Mouse (Mus musculus) megakaryocyte-erythroid progenitor cell, adult 5-6 weeks (primary cell): ENCODE results near the gene Elfn2. TPM values are rescaled to one million over a fixed set of nuclear protein-coding genes. Genes with fewer than 3 reads are reported as not detected.

Experiments
- ATAC-seq: replicated peaks from 2 replicates; pipeline ENCODE4 v1.8.0; 2016; ENCODE audit warnings: mild to moderate bottlenecking, inconsistent platforms; ENCODE audit not compliant: severe bottlenecking, poor library complexity, low FRiP score, low TSS enrichment
- total RNA-seq, 2 experiments: library from RNA; stranded (forward) in 1 of 2; stranded (reverse) in 1 of 2; fragments of 200-1000, 215-1000 nt in 1 of 2; fragments of >200 nt in 1 of 2; fragmentation: Nextera tagmentation in 1 of 2; gene quantifications; 2 replicates each; pipeline ENCODE4 v1.2.3; 2014 to 2017

The Elfn2 gene
- total RNA-seq, 2 experiments from 2014 or later: not detected

GRCm38 (mm10) chr15:78633413-78633812 lies 85.2 kb downstream of the Elfn2 start:
- no peak for ATAC-seq

GRCm38 (mm10) chr15:78632387-78632786 lies 86.2 kb downstream of the Elfn2 start:
- no peak for ATAC-seq

- ATAC-seq: no peak
Measured at GRCm38 (mm10) chr15:78626285-78626684, 92.3 kb downstream of the Elfn2 start.

GRCm38 (mm10) chr15:78624961-78625360 lies 93.6 kb downstream of the Elfn2 start:
- no peak for ATAC-seq

- no peak for ATAC-seq
Measured at GRCm38 (mm10) chr15:78624431-78624950, 94.1 kb downstream of the Elfn2 start.

- peak; percentile 74 for ATAC-seq
Measured at GRCm38 (mm10) chr15:78623426-78623825, 95.1 kb downstream of the Elfn2 start.

Other genes starting within 250 kb of the Elfn2 start
- 8.6 and 18.4 TPM in 2 replicates for gene Il2rb, start 223.5 kb downstream of the Elfn2 start, total RNA-seq (2014; fragmentation: Nextera tagmentation)
- 0.88 and 9.5 TPM in 2 replicates for gene Il2rb, start 223.5 kb downstream of the Elfn2 start, total RNA-seq (2017)
- gene C1qtnf6, start 187.4 kb downstream of the Elfn2 start, total RNA-seq (2014; fragmentation: Nextera tagmentation): 3.1 and 6.9 TPM in 2 replicates
- 0.14 and 1.7 TPM in 2 replicates for gene C1qtnf6, start 187.4 kb downstream of the Elfn2 start, total RNA-seq (2017)
- not detected in 2 replicates for gene Sstr3, start 174.1 kb downstream of the Elfn2 start, total RNA-seq (2014; fragmentation: Nextera tagmentation)
- gene Sstr3, start 174.1 kb downstream of the Elfn2 start, total RNA-seq (2017): not detected in 2 replicates
- gene Rac2, start 146.0 kb downstream of the Elfn2 start, total RNA-seq (2014; fragmentation: Nextera tagmentation): 134 and 169 TPM in 2 replicates
- 33.0 and 80.9 TPM in 2 replicates for gene Rac2, start 146.0 kb downstream of the Elfn2 start, total RNA-seq (2017)
- 7.0 and 18.8 TPM in 2 replicates for gene Cyth4, start 121.7 kb downstream of the Elfn2 start, total RNA-seq (2014; fragmentation: Nextera tagmentation)
- gene Cyth4, start 121.7 kb downstream of the Elfn2 start, total RNA-seq (2017): 12.9 and 13.1 TPM in 2 replicates
- 15.0 and 21.8 TPM in 2 replicates for gene Mfng, start 54.7 kb upstream of the Elfn2 start, total RNA-seq (2014; fragmentation: Nextera tagmentation)
- gene Mfng, start 54.7 kb upstream of the Elfn2 start, total RNA-seq (2017): 4.6 and 5.1 TPM in 2 replicates
- 0.42 TPM in 1 of 2 replicates, not detected in the other for gene Card10, start 84.3 kb upstream of the Elfn2 start, total RNA-seq (2014; fragmentation: Nextera tagmentation)
- gene Card10, start 84.3 kb upstream of the Elfn2 start, total RNA-seq (2017): not detected in 2 replicates
- 0.77 TPM in 1 of 2 replicates, not detected in the other for gene Cdc42ep1, start 123.9 kb upstream of the Elfn2 start, total RNA-seq (2014; fragmentation: Nextera tagmentation)
- not detected in 2 replicates for gene Cdc42ep1, start 123.9 kb upstream of the Elfn2 start, total RNA-seq (2017)
- gene Lgals2, start 136.8 kb upstream of the Elfn2 start, total RNA-seq (2014; fragmentation: Nextera tagmentation): not detected in 2 replicates
- not detected in 2 replicates for gene Lgals2, start 136.8 kb upstream of the Elfn2 start, total RNA-seq (2017)
- 30.0 and 47.6 TPM in 2 replicates for gene Gga1, start 158.4 kb upstream of the Elfn2 start, total RNA-seq (2014; fragmentation: Nextera tagmentation)
- gene Gga1, start 158.4 kb upstream of the Elfn2 start, total RNA-seq (2017): 7.8 and 10.9 TPM in 2 replicates
- not detected in 2 replicates for gene Gm49510, start 180.9 kb upstream of the Elfn2 start, total RNA-seq (2014; fragmentation: Nextera tagmentation)
- gene Gm49510, start 180.9 kb upstream of the Elfn2 start, total RNA-seq (2017): 2.6 TPM in 1 of 2 replicates, not detected in the other
- 31.8 and 53.7 TPM in 2 replicates for gene Sh3bp1, start 181.0 kb upstream of the Elfn2 start, total RNA-seq (2014; fragmentation: Nextera tagmentation)
- 11.4 and 11.6 TPM in 2 replicates for gene Sh3bp1, start 181.0 kb upstream of the Elfn2 start, total RNA-seq (2017)
- 12.7 and 22.5 TPM in 2 replicates for gene Pdxp, start 195.1 kb upstream of the Elfn2 start, total RNA-seq (2014; fragmentation: Nextera tagmentation)
- 6.6 and 6.9 TPM in 2 replicates for gene Pdxp, start 195.1 kb upstream of the Elfn2 start, total RNA-seq (2017)
- 54.9 and 83.9 TPM in 2 replicates for gene Lgals1, start 208.0 kb upstream of the Elfn2 start, total RNA-seq (2014; fragmentation: Nextera tagmentation)
- gene Lgals1, start 208.0 kb upstream of the Elfn2 start, total RNA-seq (2017): 91.1 and 98.2 TPM in 2 replicates
- gene Nol12, start 216.2 kb upstream of the Elfn2 start, total RNA-seq (2014; fragmentation: Nextera tagmentation): 52.3 and 56.7 TPM in 2 replicates
- gene Nol12, start 216.2 kb upstream of the Elfn2 start, total RNA-seq (2017): 15.3 and 31.6 TPM in 2 replicates
- gene Triobp, start 229.0 kb upstream of the Elfn2 start, total RNA-seq (2014; fragmentation: Nextera tagmentation): 29.1 and 33.9 TPM in 2 replicates
- 11.2 and 12.5 TPM in 2 replicates for gene Triobp, start 229.0 kb upstream of the Elfn2 start, total RNA-seq (2017)